Mouse (Mus musculus): Measurements from ENCODE around the gene Tulp3.

- TF ChIP-seq CTCF (conservative IDR thresholded peaks at IDR 0.05; ENCODE audit: insufficient read depth, insufficient read length, low read depth, low read length) (no peak), POLR2A (IDR thresholded peaks at IDR 0.05; ENCODE audit: low read depth, low read length) (no peak)
These were observed 82.1 kb downstream of the Tulp3 start for GRCm38 (mm10) chr6:128273507-128273906.

Measured in kidney, adult 2 months (tissue).